In genomic region chr16:43561330-43561729, GRCm38 (mm10) we compare ENCODE assay signal across 17 mouse cellular contexts.
"Had no signal": no experiment of that assay in that cellular context is flagged by ENCODE, and none has a peak within 500 bp of the region (broad histone marks: within the 10 kb centered on the region; RNA-seq: fewer than 3 reads in every experiment).

No protein-coding gene starts in this region.

- H3K9me3 ChIP-seq: midbrain, embryonic 10.5 days; midbrain, embryonic 12.5 days; neural tube, embryonic 13.5 days; neural tube, embryonic 15.5 days had no signal

- H3K27me3 ChIP-seq: midbrain, embryonic 12.5 days; neural tube, embryonic 13.5 days; neural tube, embryonic 15.5 days had no signal

- H3K9ac ChIP-seq: lung, embryonic 14.5 days; midbrain, embryonic 12.5 days; neural tube, embryonic 13.5 days; neural tube, embryonic 15.5 days had no signal

- DNase-seq: lung, embryonic 14.5 days; lung, postnatal 10 days; lung, postnatal 4 days; midbrain, embryonic 14.5 days; right cerebral cortex, adult 18-20 months; right cerebral cortex, postnatal 25 days; right cerebral cortex, postnatal 4 days; spleen, adult 18-20 months; thymus, adult 18-20 months; thymus, postnatal 14 days; thymus, postnatal 36 days had no signal

- H3K36me3 ChIP-seq: midbrain, embryonic 10.5 days; midbrain, embryonic 12.5 days; neural tube, embryonic 13.5 days; neural tube, embryonic 15.5 days had no signal

- ATAC-seq: midbrain, embryonic 16.5 days had no signal

- H3K4me1 ChIP-seq: midbrain, embryonic 10.5 days had no signal

- H3K27ac ChIP-seq: midbrain, embryonic 10.5 days; midbrain, embryonic 12.5 days; neural tube, embryonic 13.5 days; neural tube, embryonic 15.5 days had no signal

- H3K4me3 ChIP-seq: midbrain, embryonic 10.5 days; midbrain, embryonic 12.5 days; myocyte; neural tube, embryonic 13.5 days; neural tube, embryonic 15.5 days had no signal

- H3K4me2 ChIP-seq: lung, embryonic 14.5 days; midbrain, embryonic 12.5 days; neural tube, embryonic 13.5 days; neural tube, embryonic 15.5 days had no signal
